Mouse (Mus musculus): ENCODE measurements around the gene March6.

GRCm38 (mm10) chr15:31452336-31453097, 78.3 kb downstream of the March6 start:
- TF ChIP-seq CTCF (IDR thresholded peaks at IDR 0.05; ENCODE audit: borderline replicate concordance, insufficient read depth, low read depth, low read length): no peak
- no peak for TF ChIP-seq POLR2A (IDR thresholded peaks at IDR 0.05; ENCODE audit: borderline replicate concordance, insufficient read depth, low read length)

Data from cerebellum, adult 2 months (tissue).